Mouse (Mus musculus): ENCODE results near the gene Mettl24.
"Not testable (repeated sequence)": the region's sequence is repeated elsewhere in the genome, so short reads cannot be mapped to it uniquely, and the experiment has no call there.

Gene Mettl24

GRCm38 (mm10) chr10:40737274-40738112 is 54.4 kb downstream of the Mettl24 start:
- DNase-seq (ENCODE audit: low read depth, low spot score): no peak

- no peak for DNase-seq (ENCODE audit: low read depth, low spot score)
These were observed 57.6 kb downstream of the Mettl24 start for GRCm38 (mm10) chr10:40740696-40741095.

GRCm38 (mm10) chr10:40750293-40751047 is 67.4 kb downstream of the Mettl24 start:
- no peak for DNase-seq (ENCODE audit: low read depth, low spot score)

- no peak for DNase-seq (ENCODE audit: low read depth, low spot score)
These were observed 68.1 kb downstream of the Mettl24 start for GRCm38 (mm10) chr10:40751157-40751556.

- DNase-seq (ENCODE audit: low read depth, low spot score): no peak
These were observed 70.0 kb downstream of the Mettl24 start for GRCm38 (mm10) chr10:40753036-40753435.

GRCm38 (mm10) chr10:40758171-40759010 is 75.3 kb downstream of the Mettl24 start:
- DNase-seq (ENCODE audit: low read depth, low spot score): no peak

- not testable (repeated sequence) for DNase-seq (ENCODE audit: low read depth, low spot score)
These were observed 76.5 kb downstream of the Mettl24 start for GRCm38 (mm10) chr10:40759391-40760194.

GRCm38 (mm10) chr10:40760195-40761009 is 77.3 kb downstream of the Mettl24 start:
- no peak for DNase-seq (ENCODE audit: low read depth, low spot score)

GRCm38 (mm10) chr10:40761010-40761752 is 78.1 kb downstream of the Mettl24 start:
- DNase-seq (ENCODE audit: low read depth, low spot score): no peak

- no peak for DNase-seq (ENCODE audit: low read depth, low spot score)
These were observed 79.5 kb downstream of the Mettl24 start for GRCm38 (mm10) chr10:40762624-40763023.

GRCm38 (mm10) chr10:40763084-40763720 is 80.1 kb downstream of the Mettl24 start:
- DNase-seq (ENCODE audit: low read depth, low spot score): no peak

- no peak for DNase-seq (ENCODE audit: low read depth, low spot score)
These were observed 89.2 kb downstream of the Mettl24 start for GRCm38 (mm10) chr10:40772266-40772665.

GRCm38 (mm10) chr10:40775151-40775550 is 92.1 kb downstream of the Mettl24 start:
- no peak for DNase-seq (ENCODE audit: low read depth, low spot score)

GRCm38 (mm10) chr10:40775655-40776054 is 92.6 kb downstream of the Mettl24 start:
- DNase-seq (ENCODE audit: low read depth, low spot score): no peak

GRCm38 (mm10) chr10:40777171-40777570 is 94.1 kb downstream of the Mettl24 start:
- DNase-seq (ENCODE audit: low read depth, low spot score): no peak

- DNase-seq (ENCODE audit: low read depth, low spot score): no peak
These were observed 95.4 kb downstream of the Mettl24 start for GRCm38 (mm10) chr10:40778472-40778871.

- DNase-seq (ENCODE audit: low read depth, low spot score): no peak
These were observed 107.3 kb downstream of the Mettl24 start for GRCm38 (mm10) chr10:40790406-40790805.

- DNase-seq (ENCODE audit: low read depth, low spot score): no peak
These were observed 109.0 kb downstream of the Mettl24 start for GRCm38 (mm10) chr10:40792115-40792514.

GRCm38 (mm10) chr10:40805221-40805620 is 122.1 kb downstream of the Mettl24 start:
- no peak for DNase-seq (ENCODE audit: low read depth, low spot score)
